Mouse (Mus musculus) embryonic facial prominence, embryonic 12.5 days (tissue): ENCODE data around the gene 1110057P08Rik. TPM values are rescaled to one million over a fixed set of nuclear protein-coding genes. Genes with fewer than 3 reads are reported as not detected.
"Not testable (repeated sequence)": the region's sequence is repeated elsewhere in the genome, so short reads cannot be mapped to it uniquely, and the experiment has no call there.

Experiments
- ATAC-seq: fragments of 200-750 bp; cut with Nextera tagmentation; 2 replicates; pipeline ENCODE4 v1.8.0; 2017; ENCODE audit not compliant: insufficient number of reproducible peaks, insufficient read depth, low FRiP score, low TSS enrichment
- H3K27ac ChIP-seq: fragments of 300-500 bp; sonication (generic); 2 replicates; pipeline ENCODE4 v1.5.1; 2016; ENCODE audit warnings: mild to moderate bottlenecking
- H3K27me3 ChIP-seq: fragments of 300-500 bp; sonication (generic); 2 replicates; pipeline ENCODE4 v1.6.1; 2016; ENCODE audit warnings: mild to moderate bottlenecking, moderate library complexity
- H3K36me3 ChIP-seq: fragments of 300-500 bp; sonication (generic); 2 replicates; pipeline ENCODE4 v1.6.1; 2016; ENCODE audit warnings: mild to moderate bottlenecking
- H3K4me1 ChIP-seq: fragments of 300-500 bp; sonication (generic); 2 replicates; pipeline ENCODE4 v1.6.1; 2016
- H3K4me2 ChIP-seq: fragments of 300-500 bp; sonication (generic); replicated peaks from 2 replicates; pipeline ENCODE4 v1.6.1; 2016; ENCODE audit warnings: mild to moderate bottlenecking, moderate library complexity
- H3K4me3 ChIP-seq: fragments of 300-500 bp; sonication (generic); 2 replicates; pipeline ENCODE4 v1.5.1; 2016; ENCODE audit warnings: mild to moderate bottlenecking
- H3K9ac ChIP-seq: fragments of 300-500 bp; sonication (generic); 2 replicates; pipeline ENCODE4 v1.6.1; 2016; ENCODE audit warnings: mild to moderate bottlenecking, moderate library complexity
- H3K9me3 ChIP-seq: fragments of 300-500 bp; sonication (generic); 2 replicates; pipeline ENCODE4 v1.6.1; 2016; ENCODE audit warnings: mild to moderate bottlenecking, moderate library complexity
- WGBS: fragments of 180-500 bp; shearing (Covaris S2); methylation state at CpG from one replicate; pipeline ENCODE4 v1.1.7; 2016; 5-methylcytosine and 5-hydroxymethylcytosine counted together
- polyA plus RNA-seq: library from polyadenylated mRNA; unstranded; fragments of >200 nt; fragmentation: Nextera tagmentation; extraction: Ambion mirVana; gene quantifications from 2 replicates; pipeline ENCODE4 v1.2.1, GENCODE M21; 2016

1110057P08Rik gene
- polyA plus RNA-seq: not detected in 2 replicates

DNA sequence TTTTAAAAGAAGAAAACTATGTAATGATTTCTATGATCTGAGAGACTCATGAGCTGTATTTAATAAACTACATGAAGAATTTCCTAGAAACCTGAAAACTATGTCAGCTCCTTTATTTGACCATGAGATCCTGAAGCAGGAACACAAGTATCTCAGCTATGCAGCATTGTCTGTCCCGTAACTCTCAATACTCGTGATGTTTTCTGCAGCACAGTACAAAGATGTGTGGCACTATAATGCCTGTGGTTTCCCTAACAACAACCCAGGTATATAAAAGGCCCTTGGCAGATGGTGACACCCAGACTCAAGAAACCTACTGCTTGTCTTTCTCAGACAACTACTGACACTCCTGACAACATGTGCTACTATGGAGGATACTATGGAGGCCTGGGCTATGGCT is at the start of gene 1110057P08Rik:
Gene 1110057P08Rik (plus strand): TSS at position 301 of the 400 bp plus-strand sequence.
- H3K4me1 ChIP-seq: no peaks in the 10 kb centered on the region
- H3K4me2 ChIP-seq: no peak within 1 kb of the TSS
- H3K4me3 ChIP-seq: no peak within 1 kb of the TSS
- no peak within 1 kb of the TSS for H3K9ac ChIP-seq
- no peaks in the 10 kb centered on the region for H3K36me3 ChIP-seq
- no peaks in the 10 kb centered on the region for H3K27me3 ChIP-seq
- no peak within 1 kb of the TSS for H3K27ac ChIP-seq
- ATAC-seq: no peak
- no peaks in the 10 kb centered on the region for H3K9me3 ChIP-seq
- WGBS: 85% methylated on average over 2 of the region's 2 CpGs

DNA sequence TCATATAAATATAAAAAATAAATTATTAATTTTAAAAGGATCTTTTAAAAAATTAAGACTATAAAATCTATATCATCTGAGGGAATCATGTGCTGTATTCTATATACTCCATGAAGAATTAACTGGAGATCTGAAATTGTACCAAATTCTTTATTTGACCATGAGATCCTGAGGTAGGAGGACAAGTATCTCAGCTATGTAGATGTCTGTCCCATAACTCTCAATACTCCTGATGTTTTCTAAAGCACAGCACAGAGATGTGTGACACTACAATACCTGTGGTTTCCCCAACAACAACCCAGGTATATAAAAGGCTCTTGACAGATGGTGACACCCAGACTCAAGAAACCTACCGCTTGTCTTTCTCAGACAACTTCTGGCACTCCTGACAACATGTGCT is 34.0 kb upstream of the 1110057P08Rik start, which contains the start of gene Gm6358:
Gene Gm6358 (plus strand): TSS at position 301 of the 400 bp plus-strand sequence.
- no peaks in the 10 kb centered on the region for H3K36me3 ChIP-seq
- no peak within 1 kb of the TSS for H3K27ac ChIP-seq
- H3K4me3 ChIP-seq: no peak within 1 kb of the TSS
- WGBS: 94% methylated on average over 1 of the region's 1 CpGs
- H3K9ac ChIP-seq: no peak within 1 kb of the TSS
- no peaks in the 10 kb centered on the region for H3K27me3 ChIP-seq
- H3K9me3 ChIP-seq: no peaks in the 10 kb centered on the region
- ATAC-seq: no peak
- no peaks in the 10 kb centered on the region for H3K4me1 ChIP-seq
- no peak within 1 kb of the TSS for H3K4me2 ChIP-seq

DNA sequence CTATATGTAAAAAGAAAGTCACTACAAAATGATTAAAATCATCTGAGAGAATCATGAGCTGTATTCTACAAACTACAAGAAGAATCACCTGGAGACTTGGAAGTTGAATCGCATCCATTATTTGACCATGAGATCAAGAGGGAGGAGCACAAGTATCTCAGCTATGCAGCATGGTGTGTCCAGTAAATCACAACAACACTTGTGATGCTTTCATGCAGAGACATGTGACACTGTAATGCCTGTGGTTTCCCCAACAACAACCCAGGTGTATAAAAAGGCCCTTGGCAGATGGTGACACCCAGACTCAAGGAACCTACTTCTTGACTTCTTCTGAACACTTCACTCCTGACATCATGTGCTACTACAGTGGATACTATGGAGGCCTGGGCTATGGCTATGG is 23.7 kb upstream of the 1110057P08Rik start, which contains the start of gene Gm10061:
Gene Gm10061 (plus strand): TSS at position 301 of the 400 bp plus-strand sequence.
- Histone ChIP-seq H3K4me1 (no peaks in the 10 kb centered on the region), H3K4me2 (no peak within 1 kb of the TSS), H3K27ac (no peak within 1 kb of the TSS), H3K27me3 (no peaks in the 10 kb centered on the region), H3K9me3 (no peaks in the 10 kb centered on the region), H3K36me3 (no peaks in the 10 kb centered on the region), H3K4me3 (no peak within 1 kb of the TSS), H3K9ac (no peak within 1 kb of the TSS)
- no peak for ATAC-seq
- 97% methylated on average over 1 of the region's 1 CpGs for WGBS

DNA sequence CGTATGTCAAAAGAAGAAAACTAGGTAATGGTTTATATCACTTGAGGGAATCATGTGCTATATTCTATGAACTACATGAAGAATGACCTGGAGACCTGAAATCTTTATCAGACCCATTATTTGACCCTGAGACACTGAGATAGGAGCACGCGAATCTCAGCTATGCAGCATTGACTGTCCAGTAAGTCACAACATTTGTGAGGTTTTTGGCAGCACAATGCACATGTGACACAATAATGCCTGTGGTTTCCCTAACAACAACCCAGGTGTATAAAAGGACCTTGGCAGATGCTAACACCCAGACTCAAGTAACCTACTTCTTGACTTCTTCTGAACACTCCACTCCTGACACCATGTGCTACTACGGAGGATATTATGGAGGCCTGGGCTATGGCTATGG is 16.9 kb upstream of the 1110057P08Rik start, which contains the start of gene Gm9789:
Gene Gm9789 (plus strand): TSS at position 301 of the 400 bp plus-strand sequence.
- Histone ChIP-seq H3K4me1 (no peaks in the 10 kb centered on the region), H3K9ac (no peak within 1 kb of the TSS), H3K4me3 (no peak within 1 kb of the TSS), H3K9me3 (no peaks in the 10 kb centered on the region), H3K4me2 (no peak within 1 kb of the TSS), H3K27me3 (no peaks in the 10 kb centered on the region), H3K36me3 (no peaks in the 10 kb centered on the region), H3K27ac (no peak within 1 kb of the TSS)
- whole genome bisulfite sequencing: 89% methylated on average over 4 of the region's 4 CpGs
- ATAC-seq: no peak

DNA sequence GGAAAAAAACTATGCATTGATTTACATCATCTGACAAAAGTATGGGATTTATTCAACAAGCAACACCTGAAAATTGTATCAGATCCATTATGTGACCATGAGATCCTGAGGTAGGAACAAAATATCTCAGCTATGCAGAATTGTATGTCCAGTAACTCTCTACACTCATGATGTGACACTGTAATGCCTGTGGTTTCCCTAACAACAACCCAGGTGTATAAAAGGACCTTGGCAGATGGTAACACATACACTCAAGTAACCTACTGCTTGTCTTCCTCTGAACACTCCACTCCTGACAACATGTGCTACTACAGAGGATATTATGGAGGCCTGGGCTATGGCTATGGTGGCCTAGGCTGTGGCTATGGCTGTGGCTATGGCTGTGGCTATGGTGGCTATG is 5.3 kb upstream of the 1110057P08Rik start, which contains the start of gene Gm7735:
Gene Gm7735 (plus strand): TSS at position 301 of the 400 bp plus-strand sequence.
- H3K27me3 ChIP-seq, H3K27ac ChIP-seq, H3K9me3 ChIP-seq, H3K4me1 ChIP-seq, H3K9ac ChIP-seq, H3K4me2 ChIP-seq, H3K36me3 ChIP-seq, ATAC-seq, H3K4me3 ChIP-seq: not testable (repeated sequence)

DNA sequence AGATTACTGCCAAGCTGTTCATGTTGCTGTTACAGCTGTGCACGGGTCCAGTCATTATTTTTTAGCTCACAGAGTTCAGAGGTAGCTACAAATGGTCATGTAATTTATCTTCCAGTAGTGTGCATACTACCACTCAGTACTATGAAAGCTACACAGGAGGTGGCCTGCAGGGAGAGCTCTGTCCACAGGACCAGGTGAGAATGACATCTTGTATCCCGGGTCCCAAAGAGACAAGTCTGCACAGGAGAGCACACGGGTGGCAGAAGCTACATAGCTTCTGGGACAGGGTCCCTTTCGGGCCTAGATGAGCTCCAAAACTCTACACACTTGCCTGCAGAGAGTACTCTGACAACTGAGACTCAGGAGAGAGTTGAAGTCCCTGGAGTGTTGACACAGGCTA is 14.1 kb downstream of the 1110057P08Rik start:
- Histone ChIP-seq H3K27ac (no peak overlapping the region), H3K9ac (no peak overlapping the region), H3K4me3 (no peak overlapping the region), H3K4me2 (no peak overlapping the region), H3K27me3 (no peaks in the 10 kb centered on the region), H3K9me3 (no peaks in the 10 kb centered on the region), H3K36me3 (no peaks in the 10 kb centered on the region), H3K4me1 (no peaks in the 10 kb centered on the region)
- 90% methylated on average over 4 of the region's 4 CpGs for WGBS
- no peak for ATAC-seq

DNA sequence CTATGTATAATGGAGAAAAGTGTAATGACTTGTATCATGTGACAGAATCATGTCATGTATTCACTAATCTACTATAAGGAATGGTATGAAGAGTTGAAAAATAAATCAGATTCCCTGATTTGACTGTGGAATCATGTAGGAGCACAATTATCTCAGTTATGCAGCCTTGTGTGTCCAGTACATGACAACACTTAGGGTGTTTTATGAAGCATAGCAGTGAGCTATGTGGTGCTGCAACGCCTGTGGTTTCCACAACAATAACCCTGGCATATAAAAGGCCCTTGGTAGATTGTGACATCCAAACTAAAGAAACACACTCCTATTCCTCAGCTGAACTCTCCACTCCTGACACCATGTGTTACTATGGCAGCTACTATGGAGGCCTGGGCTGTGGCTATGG is 31.0 kb downstream of the 1110057P08Rik start, which contains the start of gene Krtap20-2:
Gene Krtap20-2 (plus strand): TSS at position 301 of the 400 bp plus-strand sequence.
- H3K4me1 ChIP-seq: no peaks in the 10 kb centered on the region
- 83% methylated on average over 1 of the region's 1 CpGs for WGBS
- no peak for ATAC-seq
- no peak within 1 kb of the TSS for H3K4me3 ChIP-seq
- no peak within 1 kb of the TSS for H3K9ac ChIP-seq
- no peak within 1 kb of the TSS for H3K4me2 ChIP-seq
- no peaks in the 10 kb centered on the region for H3K9me3 ChIP-seq
- no peaks in the 10 kb centered on the region for H3K27me3 ChIP-seq
- H3K36me3 ChIP-seq: no peaks in the 10 kb centered on the region
- no peak within 1 kb of the TSS for H3K27ac ChIP-seq

Other genes with a start within 250 kb of the 1110057P08Rik start
- not detected in 2 replicates for gene Krtap19-9b, start 242.5 kb upstream of the 1110057P08Rik start, polyA plus RNA-seq
- gene Krtap16-3, start 211.9 kb upstream of the 1110057P08Rik start, polyA plus RNA-seq: not detected in 2 replicates
- not detected in 2 replicates for gene Krtap22-2, start 164.0 kb upstream of the 1110057P08Rik start, polyA plus RNA-seq
- not detected in 2 replicates for gene Gm10229, start 159.5 kb upstream of the 1110057P08Rik start, polyA plus RNA-seq
- gene Krtap6-1, start 143.0 kb upstream of the 1110057P08Rik start, polyA plus RNA-seq: not detected in 2 replicates
- not detected in 2 replicates for gene Gm10228, start 133.3 kb upstream of the 1110057P08Rik start, polyA plus RNA-seq
- gene Krtap6-5, start 126.9 kb upstream of the 1110057P08Rik start, polyA plus RNA-seq: not detected in 2 replicates
- not detected in 2 replicates for gene 1110025L11Rik, start 110.7 kb upstream of the 1110057P08Rik start, polyA plus RNA-seq
- gene Krtap6-3, start 90.7 kb upstream of the 1110057P08Rik start, polyA plus RNA-seq: not detected in 2 replicates
- not detected in 2 replicates for gene Gm6358, start 33.9 kb upstream of the 1110057P08Rik start, polyA plus RNA-seq
- not detected in 2 replicates for gene Gm10061, start 23.6 kb upstream of the 1110057P08Rik start, polyA plus RNA-seq
- gene Gm9789, start 16.8 kb upstream of the 1110057P08Rik start, polyA plus RNA-seq: not detected in 2 replicates
- not detected in 2 replicates for gene Gm7735, start 5.2 kb upstream of the 1110057P08Rik start, polyA plus RNA-seq
- gene Krtap20-2, start 31.1 kb downstream of the 1110057P08Rik start, polyA plus RNA-seq: not detected in 2 replicates
- gene Krtap21-1, start 229.1 kb downstream of the 1110057P08Rik start, polyA plus RNA-seq: not detected in 2 replicates
- not detected in 2 replicates for gene Krtap6-2, start 245.4 kb downstream of the 1110057P08Rik start, polyA plus RNA-seq